Mouse (Mus musculus) liver, adult 2 months (tissue): Measurements from ENCODE around the gene Gm3250.

Experiments used
- CTCF ChIP-seq: fragments of 200-500 bp; IDR thresholded peaks from 2 replicates; pipeline ENCODE4 v1.5.1; 2011; ENCODE audit warnings: low read depth, low read length, control low read depth
- POLR2A ChIP-seq: fragments of 200-500 bp; IDR thresholded peaks from 2 replicates; pipeline ENCODE4 v1.6.1; 2011; ENCODE audit warnings: low read length, control low read depth; ENCODE audit not compliant: insufficient read depth; ENCODE audit errors: extremely low read depth

DNA sequence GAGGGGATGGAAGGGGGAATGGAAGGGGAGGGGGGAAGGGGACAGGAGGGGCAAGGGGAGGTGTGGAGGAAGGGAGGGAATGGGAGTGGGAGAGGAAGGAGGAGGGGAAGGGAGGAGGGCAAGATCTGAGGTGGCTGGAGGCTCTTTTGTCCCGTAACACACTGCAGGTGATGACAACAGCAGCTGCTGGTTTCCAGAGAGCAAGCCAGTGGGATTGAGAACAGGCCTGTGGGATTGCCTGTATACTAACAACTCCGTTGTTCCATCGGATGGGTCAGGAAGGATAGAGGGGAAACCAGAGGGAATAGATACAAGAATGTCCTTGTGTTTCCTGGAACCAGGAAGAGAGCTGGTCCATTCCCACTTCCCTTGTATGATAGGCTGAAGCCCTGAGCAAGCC is 15.3 kb upstream of the Gm3250 start:
- TF ChIP-seq CTCF (no peak), POLR2A (no peak)
